Mouse (Mus musculus) ES-E14 (cell line): ENCODE measurements at regions not wholly inside any gene's neighbourhood (a gene's known extent, or its start where the extent isn't known, plus 50 kb on each side); places are given as distances from the start of the nearest gene placed in this dataset.

Source experiments
- CHD2 ChIP-seq: IDR thresholded peaks from 2 replicates; pipeline ENCODE4 v1.6.1; 2014; ENCODE audit warnings: mild to moderate bottlenecking, low read depth, low read length, inconsistent platforms
- HCFC1 ChIP-seq: IDR thresholded peaks from 2 replicates; pipeline ENCODE4 v1.6.1; 2012; ENCODE audit warnings: low read length, inconsistent platforms, borderline replicate concordance; ENCODE audit not compliant: insufficient read depth
- ZC3H11A ChIP-seq: IDR thresholded peaks from 2 replicates; pipeline ENCODE4 v1.6.1; 2012; ENCODE audit warnings: low read depth, mild to moderate bottlenecking, inconsistent platforms, low read length, borderline replicate concordance

DNA sequence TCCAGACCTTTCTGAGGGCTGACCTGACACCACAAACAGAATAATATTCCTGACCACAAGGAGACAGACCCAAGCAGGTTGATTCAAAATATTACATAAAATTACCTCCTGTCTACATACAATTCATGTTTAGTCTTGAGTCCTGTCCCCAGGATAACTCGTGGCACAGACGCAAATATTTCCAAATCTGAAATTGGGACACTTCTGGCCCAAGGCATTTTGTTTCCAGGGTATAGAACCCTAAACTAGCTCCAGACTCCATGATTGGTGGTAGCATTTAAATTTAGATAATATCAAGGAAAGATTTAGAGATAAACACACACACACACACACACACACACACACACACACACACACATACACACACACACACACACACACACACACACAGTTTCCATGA is 498.7 kb downstream of the Med13l start:
- TF ChIP-seq HCFC1: no peak
- TF ChIP-seq CHD2: no peak
- no peak for TF ChIP-seq ZC3H11A
